Mouse (Mus musculus) cerebellum, adult 8-10 months (tissue): ENCODE results near the gene Arhgap17.

Experiments used
- DNase-seq: peaks from one replicate; pipeline ENCODE4 v3.0.0; 2022

Arhgap17 gene

DNA sequence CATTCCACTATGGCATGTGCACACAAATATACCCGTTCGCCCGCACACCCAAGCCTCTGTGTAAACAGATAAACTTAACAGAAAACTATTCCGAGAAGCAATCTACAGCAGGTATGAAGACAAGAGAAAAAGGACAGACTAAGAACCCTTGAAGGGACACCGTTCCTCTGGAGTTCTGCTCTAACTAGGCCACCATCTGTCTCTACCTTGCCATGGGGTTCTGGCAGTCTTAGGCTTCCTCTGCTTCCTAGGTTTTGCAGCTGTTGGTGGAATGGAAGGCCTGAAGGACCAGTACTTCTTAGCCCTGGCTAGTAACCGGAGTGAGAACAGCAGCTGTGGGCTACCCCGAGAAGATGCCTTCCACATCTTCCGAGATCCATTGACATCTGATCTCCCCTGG, 111.6 kb downstream of the Arhgap17 start:
- no peak for DNase-seq

DNA sequence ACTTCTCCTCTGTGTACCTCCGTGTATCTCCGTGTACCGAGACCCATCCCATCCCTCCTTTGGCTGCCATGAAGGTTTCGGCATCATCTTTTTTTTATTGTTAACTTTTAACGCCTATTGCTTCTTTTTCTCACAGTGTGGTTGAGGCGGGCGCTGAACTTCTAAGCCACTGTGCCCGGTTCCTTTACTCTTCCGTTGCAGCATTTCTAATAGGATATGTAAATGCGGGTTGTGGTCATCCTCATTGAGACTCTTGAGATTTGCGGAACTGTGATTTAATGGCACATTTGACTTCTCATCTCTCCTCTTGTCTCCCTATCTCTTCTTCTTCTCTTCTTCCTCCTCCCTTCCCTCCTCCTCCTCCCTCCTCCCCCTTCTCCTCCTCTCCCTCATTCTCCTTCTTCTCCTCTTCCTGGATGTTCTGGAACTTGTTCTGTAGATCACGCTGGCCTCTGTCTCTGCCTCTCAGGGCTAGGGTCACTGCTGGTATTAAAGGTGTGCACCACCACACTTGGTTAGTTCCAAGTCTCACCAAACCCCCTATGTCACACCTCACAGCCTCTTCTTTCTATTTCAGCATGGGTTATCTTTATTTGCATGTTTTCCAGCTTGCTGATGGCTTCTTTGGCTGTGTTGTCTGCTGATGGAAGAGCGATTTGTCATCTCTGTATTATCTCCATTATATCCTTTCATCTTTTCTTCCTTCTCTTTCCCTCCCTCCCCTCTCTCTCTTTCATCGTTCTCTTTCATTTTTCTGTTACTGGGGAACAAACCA, 115.3 kb downstream of the Arhgap17 start:
- DNase-seq: no peak

DNA sequence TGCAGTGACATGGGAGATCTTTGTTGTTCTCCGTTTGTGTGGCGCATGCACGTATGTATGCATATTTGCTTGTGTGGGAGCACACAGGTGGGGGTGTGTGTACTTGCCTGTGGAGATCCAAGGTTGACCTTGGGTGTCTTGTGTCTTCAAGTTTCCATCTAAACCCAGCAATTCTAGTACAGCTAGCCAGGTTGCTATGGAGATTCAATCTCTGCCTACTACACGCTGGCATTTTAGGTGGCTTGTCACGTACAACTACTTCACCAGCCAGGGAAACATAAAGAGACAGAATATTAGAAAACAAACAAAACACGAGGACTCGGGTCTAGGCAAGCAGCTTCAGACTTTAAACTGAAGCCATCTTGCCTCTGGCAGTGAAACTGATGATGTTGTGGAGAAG, 116.3 kb downstream of the Arhgap17 start:
- no peak for DNase-seq

GRCm38 (mm10) chr7:123251343-123251742, 118.4 kb downstream of the Arhgap17 start:
- no peak for DNase-seq

- DNase-seq: no peak
Observed at GRCm38 (mm10) chr7:123248166-123248565, 121.5 kb downstream of the Arhgap17 start.

DNA sequence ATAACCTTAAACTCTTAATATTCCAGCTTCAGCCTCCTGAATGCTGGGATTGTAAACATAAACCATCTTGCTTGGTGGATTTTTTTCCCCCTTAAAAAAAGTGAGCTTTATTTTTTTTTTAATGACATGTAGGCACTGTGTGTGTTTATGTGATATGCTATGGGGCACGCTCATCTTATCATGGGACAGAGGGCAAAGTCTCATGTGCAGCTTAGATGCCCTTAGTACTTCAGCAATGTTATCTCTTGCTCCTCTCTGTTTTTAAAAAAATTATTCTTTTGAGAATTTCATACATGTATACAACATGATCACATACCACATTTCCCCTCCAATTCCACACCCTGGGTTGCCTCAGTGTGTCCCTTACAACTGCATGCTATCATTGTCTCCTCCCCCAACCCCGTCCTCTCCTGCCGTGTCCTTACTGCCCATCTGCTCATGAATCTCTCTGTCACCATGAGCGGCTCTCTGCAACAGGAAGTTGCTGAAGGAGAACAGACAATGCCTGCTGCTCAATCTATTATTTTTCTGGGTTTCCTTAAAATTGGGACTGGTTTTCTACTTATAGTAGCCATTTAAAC, 123.1 kb downstream of the Arhgap17 start:
- DNase-seq: no peak

DNA sequence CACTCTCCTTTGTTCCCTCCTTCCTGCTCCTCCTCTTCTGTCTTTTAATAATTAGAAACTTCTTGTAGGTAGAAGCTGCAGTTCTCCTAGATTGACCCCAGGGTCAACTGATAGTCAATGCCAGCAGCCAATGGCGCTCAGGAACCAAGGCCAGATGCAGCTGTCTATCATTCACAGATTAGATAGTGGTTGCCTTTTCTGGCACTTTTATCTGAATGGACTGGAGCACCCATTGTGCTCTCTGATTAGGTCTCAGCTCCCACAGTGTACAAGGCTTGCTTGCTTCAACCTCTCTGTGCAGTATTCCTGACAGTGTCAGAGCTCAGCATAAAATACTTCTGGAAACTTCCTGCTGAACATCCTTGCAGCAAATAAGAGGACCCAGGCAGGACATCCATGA, 124.9 kb downstream of the Arhgap17 start:
- no peak for DNase-seq

DNA sequence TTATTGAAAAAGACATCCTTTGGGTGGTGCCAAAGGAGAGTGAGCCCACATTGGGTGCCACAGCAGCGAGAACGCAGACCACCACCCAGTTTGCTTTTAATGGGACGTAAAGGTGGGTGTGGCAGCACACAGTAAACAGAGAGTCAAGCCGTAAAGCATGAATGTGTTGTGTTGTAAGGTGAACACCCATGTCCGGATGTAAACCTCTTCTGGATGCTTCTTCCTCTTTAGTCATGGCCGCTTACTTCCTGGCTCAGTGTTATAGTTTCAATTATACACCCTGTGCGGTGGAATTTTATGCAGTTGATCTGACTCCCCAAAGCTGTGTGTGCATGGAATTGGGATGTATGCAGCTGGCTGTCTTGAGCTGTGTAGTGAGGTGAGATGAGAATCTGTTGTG, 127.5 kb downstream of the Arhgap17 start:
- DNase-seq: no peak

- DNase-seq: no peak
Observed at GRCm38 (mm10) chr7:123240064-123240463, 129.7 kb downstream of the Arhgap17 start.

DNA sequence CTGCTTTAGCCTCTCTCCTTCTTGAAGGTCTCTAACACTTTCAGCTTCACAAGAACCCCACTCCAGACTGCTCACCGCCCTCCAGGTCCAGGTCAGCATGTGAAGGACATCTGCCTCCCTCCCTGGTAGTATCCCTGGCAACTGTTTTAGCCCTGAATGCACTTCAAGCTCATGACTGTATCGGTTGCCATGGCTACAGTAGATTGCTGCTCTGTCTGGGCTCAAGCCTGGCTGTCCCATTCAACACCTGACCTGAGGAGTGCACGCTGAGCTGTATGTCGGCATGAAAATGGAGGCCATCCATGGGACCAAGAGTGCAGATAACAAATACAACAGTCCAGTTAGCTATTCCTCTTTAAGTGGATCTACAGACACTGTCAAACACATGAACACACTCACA, 131.1 kb downstream of the Arhgap17 start:
- no peak for DNase-seq

GRCm38 (mm10) chr7:123235449-123235848, 134.3 kb downstream of the Arhgap17 start:
- no peak for DNase-seq
